Mouse (Mus musculus): Measurements from ENCODE around the gene Gnai2. TPM values are rescaled to one million over a fixed set of nuclear protein-coding genes. Genes with fewer than 3 reads are reported as not detected.
"Not testable (repeated sequence)": the region's sequence is repeated elsewhere in the genome, so short reads cannot be mapped to it uniquely, and the experiment has no call there.

The Gnai2 gene
- polyA plus RNA-seq, 1 experiment: 449 TPM

DNA sequence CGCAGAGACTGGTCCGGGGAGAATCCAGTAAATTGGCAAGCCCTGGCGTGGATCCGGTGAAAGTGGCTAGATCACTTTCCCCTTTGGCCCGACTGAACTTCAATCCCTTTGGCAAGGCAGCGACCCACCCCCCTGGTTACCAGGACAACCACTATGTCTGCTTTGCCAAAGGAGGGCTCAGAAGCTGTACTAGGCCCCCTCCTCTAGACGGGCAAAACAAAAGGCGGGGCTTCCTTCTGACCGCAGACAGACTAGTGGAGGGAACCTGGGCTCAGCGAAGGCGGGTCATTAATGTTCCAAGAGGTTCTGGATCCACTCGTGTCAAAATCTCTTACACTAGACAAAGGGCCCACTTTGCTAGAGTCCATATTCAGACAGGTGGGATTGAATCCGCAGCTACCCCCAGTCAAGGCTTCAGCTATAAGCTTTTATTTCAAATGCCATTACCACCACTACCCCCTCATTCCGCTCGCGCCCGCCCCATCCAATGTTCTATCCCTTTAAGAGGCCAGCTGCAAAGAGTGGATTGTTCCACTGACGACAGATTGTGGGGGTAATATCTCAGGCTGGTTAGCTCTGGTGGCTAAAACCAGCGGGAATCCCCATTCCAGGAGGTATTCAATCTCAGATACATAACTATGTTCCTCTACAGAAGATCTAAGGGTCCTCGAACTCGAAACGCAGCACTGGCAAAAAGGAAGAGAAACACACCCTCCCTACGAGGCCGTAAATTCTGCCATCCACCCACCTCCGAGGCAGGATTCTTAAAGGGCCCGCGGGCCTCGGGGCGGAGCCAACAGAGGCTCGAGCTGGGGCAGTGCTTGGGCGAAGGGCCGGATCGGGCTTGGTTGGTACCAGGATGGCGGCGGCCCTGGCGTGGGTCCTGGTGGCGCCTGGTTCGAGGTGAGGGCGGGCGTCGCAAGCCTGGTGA is 66.6 kb downstream of the Gnai2 start:
- peak; percentile 79 for DNase-seq (ENCODE audit: low spot score)

DNA sequence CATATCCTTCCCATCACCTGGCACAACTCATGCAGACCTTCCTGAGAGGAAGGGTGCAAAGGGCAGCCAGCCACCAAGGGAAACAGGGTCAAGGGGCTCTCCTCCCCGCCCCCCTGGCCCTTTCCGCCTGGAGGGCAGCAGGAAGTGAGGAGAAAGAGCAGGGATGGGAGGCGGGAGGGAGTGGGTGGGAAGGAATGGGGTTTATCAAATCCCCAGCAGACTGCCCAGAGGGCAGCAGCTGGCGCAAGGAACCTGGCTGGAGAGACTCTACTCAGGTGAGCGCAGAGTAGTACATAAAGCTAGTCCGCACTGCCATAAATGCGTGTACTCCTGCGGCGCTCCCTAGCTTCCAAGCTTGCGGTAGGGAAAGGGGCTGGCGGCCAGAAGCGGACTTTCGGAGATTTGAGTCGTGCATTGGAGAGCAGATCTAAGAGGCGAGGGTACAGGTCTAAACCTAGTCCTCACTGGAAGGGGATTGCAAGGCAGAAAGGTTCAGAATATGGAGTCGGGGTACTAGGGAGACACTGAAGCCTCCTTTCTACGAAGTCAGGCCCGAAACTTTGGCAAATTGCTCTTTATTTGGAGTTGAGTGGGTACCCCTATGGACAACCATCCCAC is 67.4 kb downstream of the Gnai2 start, which contains the start of gene Hyal2:
Hyal2 (plus strand) TSS at position 244 of the 618 bp plus-strand sequence.
- no peak for DNase-seq (ENCODE audit: low spot score)

DNA sequence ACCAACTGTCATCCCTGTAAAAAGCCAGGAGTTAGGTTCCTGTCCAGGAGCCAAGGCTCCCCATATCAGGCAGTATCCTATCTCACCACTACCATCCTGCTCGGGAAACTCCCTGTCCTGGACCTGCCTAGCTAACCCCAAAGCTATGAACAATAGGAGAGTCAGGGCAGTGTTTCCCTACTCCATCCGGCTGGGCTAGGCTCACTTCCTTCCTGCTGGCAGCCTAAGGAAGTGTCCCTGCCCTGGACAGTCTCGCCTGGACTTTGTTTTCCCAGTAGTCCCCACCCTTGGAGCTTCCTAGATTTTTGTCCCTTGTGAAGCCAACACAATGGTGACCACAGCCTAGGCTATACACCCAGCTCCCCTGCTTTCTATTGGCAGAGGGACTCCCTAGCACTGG is 68.3 kb downstream of the Gnai2 start:
- DNase-seq (ENCODE audit: low spot score): no peak

DNA sequence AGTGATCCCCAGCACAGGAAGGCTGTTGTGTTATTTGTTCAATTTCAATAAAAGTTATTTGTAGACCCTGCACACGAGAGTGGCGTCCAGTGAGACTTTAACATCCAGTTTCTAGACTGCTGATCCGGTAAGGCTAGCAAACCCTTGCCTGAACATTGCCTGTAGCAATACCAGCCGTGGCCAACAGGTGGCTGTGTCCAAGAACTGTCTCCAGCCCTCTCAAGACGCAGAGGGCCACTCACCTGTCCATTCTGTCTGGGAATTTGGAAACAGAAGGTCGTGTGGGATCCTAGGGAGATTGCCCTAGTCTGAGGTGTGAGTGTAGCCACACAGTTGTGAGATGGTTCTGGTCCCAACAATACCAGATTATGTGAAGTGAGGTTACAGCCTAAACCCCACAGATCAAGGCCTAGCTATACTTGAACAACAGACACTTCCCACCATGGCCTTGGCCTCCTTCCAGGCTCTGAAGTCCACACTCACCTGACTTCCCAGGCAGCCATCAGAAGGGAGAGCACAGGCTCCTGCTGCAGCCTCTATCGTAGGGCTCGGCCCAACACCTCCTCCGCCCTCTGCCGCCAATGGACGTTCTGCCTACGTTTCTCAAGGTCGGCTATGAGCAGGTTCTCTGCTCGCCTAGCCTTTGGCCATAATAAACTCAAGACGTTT is 69.0 kb downstream of the Gnai2 start:
- peak; percentile 74 for DNase-seq (ENCODE audit: low spot score)

DNA sequence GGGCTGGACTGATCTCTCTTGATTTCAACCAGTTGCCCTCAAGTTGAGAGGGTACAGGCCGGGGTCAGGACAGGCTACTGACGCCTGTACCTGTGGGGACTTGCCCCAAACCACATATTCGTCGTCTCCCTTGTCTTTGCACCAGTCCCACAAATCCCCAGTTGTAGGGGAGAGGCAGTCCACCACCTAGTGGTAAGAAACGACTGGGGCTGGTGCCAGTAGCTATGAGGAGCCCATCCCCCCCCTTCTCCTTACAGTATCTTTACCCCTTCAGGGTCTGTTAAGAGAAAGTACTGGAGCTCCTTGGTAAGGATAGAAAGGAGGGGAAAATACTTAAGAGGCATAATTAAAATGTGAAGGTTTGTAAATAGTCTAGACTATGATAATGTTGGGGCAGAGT is 69.6 kb downstream of the Gnai2 start:
- DNase-seq (ENCODE audit: low spot score): not testable (repeated sequence)

Other genes starting within 250 kb of the Gnai2 start
- 0.46 and 0.84 TPM in 2 replicates for gene Cacna2d2, start 235.8 kb downstream of the Gnai2 start, polyA plus RNA-seq (2012; rRNA removed)
- gene Tmem115, start 101.4 kb downstream of the Gnai2 start, polyA plus RNA-seq (2012; rRNA removed): 33.6 and 34.0 TPM in 2 replicates
- gene Cyb561d2, start 93.2 kb downstream of the Gnai2 start, polyA plus RNA-seq (2012; rRNA removed): 15.2 and 19.4 TPM in 2 replicates
- 26.6 and 35.2 TPM in 2 replicates for gene Nprl2, start 93.1 kb downstream of the Gnai2 start, polyA plus RNA-seq (2012; rRNA removed)
- gene Zmynd10, start 88.1 kb downstream of the Gnai2 start, polyA plus RNA-seq (2012; rRNA removed): 0.56 and 0.78 TPM in 2 replicates
- 41.5 and 58.9 TPM in 2 replicates for gene Rassf1, start 83.8 kb downstream of the Gnai2 start, polyA plus RNA-seq (2012; rRNA removed)
- gene Tusc2, start 72.1 kb downstream of the Gnai2 start, polyA plus RNA-seq (2012; rRNA removed): 43.9 and 50.6 TPM in 2 replicates
- gene Hyal2, start 67.4 kb downstream of the Gnai2 start, polyA plus RNA-seq (2012; rRNA removed): 24.0 and 35.6 TPM in 2 replicates
- gene Hyal1, start 58.4 kb downstream of the Gnai2 start, polyA plus RNA-seq (2012; rRNA removed): 16.8 and 24.9 TPM in 2 replicates
- 24.6 and 37.3 TPM in 2 replicates for gene Naa80, start 56.5 kb downstream of the Gnai2 start, polyA plus RNA-seq (2012; rRNA removed)
- gene Hyal3, start 54.5 kb downstream of the Gnai2 start, polyA plus RNA-seq (2012; rRNA removed): 0.50 and 0.52 TPM in 2 replicates
- gene Ifrd2, start 47.7 kb downstream of the Gnai2 start, polyA plus RNA-seq (2012; rRNA removed): 31.3 and 36.0 TPM in 2 replicates
- 57.1 and 71.0 TPM in 2 replicates for gene Sema3b, start 26.1 kb downstream of the Gnai2 start, polyA plus RNA-seq (2012; rRNA removed)
- gene Slc38a3, start 34.2 kb upstream of the Gnai2 start, polyA plus RNA-seq (2012; rRNA removed): 0.44 and 0.45 TPM in 2 replicates
- 0.06 TPM in 1 of 2 replicates, not detected in the other for gene Gnat1, start 44.3 kb upstream of the Gnai2 start, polyA plus RNA-seq (2012; rRNA removed)
- 110 and 111 TPM in 2 replicates for gene Sema3f, start 75.1 kb upstream of the Gnai2 start, polyA plus RNA-seq (2012; rRNA removed)
- gene Rbm5, start 135.6 kb upstream of the Gnai2 start, polyA plus RNA-seq (2012; rRNA removed): 105 and 116 TPM in 2 replicates
- gene Rbm6, start 237.9 kb upstream of the Gnai2 start, polyA plus RNA-seq (2012; rRNA removed): 52.9 and 53.1 TPM in 2 replicates

Measured in urinary bladder, adult 2 months (tissue).